Mouse (Mus musculus) urinary bladder, postnatal 25 days (tissue): ENCODE results near the gene Celsr1.

Source experiments
- DNase-seq: peaks from one replicate; pipeline ENCODE4 v3.0.0; 2022; ENCODE audit warnings: low spot score

Gene Celsr1

DNA sequence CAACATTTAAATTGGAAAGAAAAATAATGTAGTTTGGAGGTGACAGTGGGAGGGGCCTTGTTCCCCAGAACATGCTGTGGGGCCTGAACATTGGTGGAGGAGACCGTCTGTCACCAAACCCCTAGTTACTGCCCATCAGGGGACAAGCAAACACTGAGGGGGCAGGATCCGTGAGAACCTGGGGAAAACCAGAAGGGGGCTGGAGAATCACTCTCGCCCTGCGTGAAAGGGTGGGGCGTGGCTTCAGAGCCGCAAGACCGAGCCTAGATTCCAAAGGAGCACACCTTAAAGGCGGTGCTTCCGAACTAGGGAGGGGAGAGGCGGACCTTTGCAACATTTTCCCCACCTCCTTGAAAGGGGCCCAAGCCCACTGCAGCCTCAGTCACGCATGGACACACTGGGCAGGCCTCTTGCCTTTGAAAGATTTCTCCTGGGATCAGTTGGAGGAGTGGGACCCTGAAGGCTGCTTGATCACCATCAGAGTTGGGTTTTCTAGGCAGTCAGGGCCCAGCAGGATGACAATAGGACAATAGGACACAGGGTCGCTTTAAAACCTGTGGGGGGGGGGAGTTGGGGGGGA, 1.3 kb upstream of the Celsr1 start:
- DNase-seq: no peak

DNA sequence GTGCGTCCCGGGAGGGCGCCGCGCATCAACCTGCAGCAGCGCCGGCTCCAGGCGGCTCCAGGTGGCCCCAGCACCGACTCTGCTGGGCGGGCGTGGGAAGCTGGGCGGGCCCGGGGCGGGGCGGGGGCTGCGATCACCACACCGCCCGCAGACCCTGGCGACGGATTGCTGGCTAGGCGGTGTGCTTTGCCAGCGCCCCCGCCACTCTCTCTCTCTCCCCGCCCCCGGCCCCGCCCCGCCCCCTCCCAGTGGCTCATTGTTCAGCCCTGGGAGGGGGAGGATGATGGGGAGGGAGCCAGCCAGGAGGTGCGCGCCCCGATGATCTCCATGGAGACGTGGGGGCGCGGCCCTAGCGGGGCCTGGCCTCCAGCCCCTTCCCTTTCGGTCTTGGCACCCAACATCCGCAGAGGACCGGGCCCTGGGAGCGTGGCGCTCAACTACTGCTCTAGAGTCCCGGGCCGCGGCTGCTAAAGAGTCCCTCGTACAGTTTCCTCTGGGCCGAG, 495 bp upstream of the Celsr1 start:
- no peak for DNase-seq

DNA sequence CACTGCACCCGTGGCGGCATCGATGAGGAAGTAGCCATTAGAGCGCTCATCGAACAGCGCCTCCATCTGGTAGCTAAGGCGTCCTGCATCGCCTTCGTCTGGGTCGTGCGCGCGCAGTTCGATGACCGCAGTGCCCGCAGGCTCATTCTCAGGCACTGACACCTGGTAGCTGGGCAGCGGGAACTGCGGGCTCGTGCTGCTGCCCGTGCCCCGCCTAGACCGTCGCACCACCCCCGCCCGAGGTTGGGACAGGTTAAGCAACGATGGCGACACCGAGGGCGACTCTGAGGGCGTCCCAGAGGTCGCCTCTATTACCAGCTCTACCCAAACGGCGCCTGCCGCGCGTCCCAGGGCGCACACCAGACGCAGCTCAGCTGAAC, 776 bp downstream of the Celsr1 start:
- no peak for DNase-seq

DNA sequence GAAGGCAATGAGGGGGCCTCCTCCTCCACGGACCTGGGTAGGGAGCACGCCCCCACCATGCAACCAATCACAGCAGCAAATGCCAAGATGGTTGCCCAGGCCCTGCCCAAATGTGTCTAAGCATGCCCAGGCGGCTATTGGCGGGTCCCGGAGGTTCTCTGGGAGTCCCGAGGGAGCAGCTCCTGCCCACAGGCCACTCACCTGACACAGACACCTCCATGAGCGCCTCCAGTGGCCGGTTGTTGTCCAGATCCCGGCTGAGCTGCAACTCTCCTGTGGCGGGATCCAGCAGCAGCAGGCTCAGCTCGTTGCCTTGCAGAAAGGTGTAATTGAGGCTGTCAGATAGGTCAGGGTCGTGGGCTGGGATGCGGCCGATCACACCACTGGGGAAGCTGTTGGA, 3.6 kb downstream of the Celsr1 start:
- DNase-seq: no peak

DNA sequence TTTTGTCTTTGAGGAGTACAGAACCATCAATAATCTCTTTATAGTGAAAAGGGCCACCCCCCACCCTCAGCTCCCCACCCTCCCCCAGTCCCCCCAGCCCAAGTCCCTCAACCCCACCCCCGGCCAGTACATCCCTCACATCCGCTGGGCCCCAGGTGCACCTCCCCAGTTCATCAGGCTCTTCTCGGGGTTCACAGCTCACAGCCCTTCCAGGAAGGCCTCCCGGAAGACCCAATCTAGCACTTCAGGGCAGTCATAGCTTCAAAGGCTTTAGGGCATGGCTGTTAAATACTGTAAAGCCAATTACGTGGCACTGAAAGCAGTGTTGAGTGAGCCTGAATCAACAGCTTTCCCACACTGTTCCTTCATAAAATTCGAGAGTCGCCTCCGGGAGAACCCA, 5.7 kb downstream of the Celsr1 start:
- DNase-seq: no peak

DNA sequence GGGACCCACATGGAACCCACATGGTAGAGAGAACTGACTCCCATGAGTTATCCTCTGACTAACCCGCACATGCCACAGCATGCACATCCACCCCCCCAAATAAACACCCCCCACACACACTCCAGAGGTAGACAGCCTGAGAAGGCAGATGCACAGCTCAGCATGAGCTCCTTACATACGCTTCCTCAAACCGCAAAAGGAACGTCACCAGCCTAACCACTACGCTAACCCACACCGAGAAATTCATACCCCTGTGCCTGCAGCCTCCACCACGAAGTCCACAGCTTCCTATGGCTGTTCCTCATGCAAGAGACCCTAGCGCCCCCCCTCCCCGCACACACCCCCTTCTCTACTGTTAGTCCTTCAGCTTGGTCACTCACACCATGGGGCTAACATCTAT, 11.6 kb downstream of the Celsr1 start:
- no peak for DNase-seq

DNA sequence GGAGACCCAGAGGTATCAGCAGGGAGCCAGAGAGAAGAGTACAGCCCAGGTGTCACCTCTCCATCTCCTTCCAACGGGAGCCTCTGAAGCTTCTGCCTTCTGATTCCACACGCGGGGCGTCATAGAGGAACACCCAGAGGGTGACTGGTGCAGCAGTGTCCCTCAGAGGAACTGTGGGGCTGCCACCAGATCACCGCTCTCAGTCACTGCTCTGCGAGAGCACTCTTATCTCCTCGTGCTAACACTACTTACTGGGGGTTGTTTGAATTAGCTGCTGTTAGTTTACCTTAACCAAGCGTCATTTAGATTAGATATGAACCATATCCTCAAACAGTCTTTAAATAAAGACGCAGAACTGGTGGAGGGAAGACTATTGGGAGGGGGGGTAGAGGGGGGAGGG, 12.3 kb downstream of the Celsr1 start:
- DNase-seq: no peak

DNA sequence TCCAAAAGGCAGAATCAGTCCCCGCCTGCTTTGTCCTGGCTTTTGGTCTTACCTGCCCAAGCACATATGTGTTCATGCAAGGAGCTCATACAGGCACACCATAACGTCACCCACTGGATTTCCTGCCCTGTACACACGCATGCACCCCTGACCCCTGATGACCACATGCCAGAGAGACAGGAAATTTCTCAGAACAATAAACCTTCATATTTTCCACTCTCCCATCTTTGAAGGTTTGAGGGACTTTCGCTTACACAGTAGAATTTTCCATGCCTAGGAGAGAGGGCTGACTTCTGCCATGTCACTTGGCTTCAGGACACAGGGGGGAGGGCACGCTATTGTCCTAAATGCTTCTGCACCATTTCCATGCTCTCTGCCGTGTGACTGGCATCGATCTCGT, 13.6 kb downstream of the Celsr1 start:
- DNase-seq: no peak

DNA sequence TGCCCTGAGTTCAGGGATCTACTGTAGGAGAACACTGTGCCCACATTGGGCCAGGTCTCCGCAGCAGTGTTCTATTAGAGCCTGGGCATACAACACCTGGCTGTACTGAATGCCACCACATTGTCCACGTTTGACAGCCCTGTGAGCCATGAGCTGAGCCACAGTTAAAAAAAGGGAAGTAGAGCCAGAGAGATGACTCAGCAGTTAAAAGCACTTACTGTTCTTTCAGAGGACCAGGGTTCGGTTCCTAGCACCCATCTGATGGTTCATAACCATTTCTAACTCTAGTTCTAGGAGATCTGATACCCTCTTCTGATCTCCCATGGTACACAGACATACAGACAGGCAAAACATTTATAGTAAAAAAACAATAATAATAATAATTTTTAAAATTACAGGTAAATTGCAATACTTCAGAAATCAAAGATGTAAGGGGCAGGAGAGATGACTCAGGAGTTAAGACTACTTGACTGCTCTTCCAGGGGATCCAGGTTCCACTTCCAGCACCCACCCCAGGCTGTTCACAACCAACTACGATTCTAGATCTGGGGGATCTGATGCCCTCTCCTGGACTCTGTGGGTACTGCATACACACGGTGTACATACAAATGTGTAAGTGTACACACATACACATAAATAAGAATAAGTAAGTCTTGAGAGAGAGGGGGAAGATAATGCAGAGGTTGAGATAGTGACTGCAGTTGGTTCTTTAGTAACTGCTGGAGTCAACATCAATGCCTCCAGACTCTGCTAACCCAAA, 14.6 kb downstream of the Celsr1 start:
- no peak for DNase-seq

DNA sequence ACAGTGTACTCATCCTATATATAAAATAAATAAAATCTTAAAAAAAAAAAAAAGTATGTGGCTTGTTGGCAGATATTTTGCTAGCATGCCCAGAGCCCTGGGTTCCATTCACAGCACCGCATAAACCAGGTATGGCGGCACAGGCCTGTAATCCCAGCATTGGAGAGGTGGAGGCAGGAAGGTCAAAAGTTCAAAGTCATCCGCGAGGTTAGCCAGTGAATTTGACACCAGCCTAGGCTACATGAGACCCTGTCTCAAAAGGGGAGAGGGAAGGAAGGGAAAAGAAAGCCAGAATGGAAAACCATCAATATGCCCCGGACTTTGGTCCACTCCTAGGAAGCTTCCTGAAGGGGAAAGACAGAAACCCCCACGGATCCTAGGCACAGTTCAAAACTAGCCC, 16.2 kb downstream of the Celsr1 start:
- no peak for DNase-seq

DNA sequence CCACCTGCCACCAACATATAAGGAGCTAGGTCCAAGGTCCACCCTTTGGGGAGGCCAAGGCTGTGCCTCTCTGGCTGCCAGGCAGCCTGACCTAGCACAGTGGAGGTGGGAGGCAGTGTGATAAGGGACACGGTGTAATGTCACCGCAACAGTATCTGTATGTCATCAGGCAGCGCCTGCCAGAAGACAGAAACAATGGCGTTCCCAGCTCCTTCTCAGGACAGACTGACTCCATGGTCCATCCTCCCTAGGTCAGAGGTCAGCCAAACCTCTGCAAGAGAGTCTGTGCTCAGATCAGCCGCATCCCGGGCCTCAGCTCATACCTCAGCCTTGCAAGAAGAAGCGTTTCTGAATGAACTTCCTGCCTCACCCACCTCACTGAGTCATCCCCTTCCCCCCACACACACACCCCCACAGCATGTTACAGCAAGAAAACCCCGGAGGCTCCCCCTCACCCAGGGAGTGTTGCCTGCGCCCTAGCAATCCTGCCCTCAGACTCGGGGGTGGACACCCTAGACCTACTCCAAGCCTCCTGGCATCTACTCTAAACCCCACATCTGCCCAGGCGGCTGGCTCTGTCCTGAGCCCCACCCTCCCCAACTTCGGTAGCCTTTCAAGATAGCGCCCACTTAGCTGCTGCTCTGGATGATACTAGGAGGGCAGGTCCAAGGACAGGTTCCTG, 17.6 kb downstream of the Celsr1 start:
- DNase-seq: no peak

DNA sequence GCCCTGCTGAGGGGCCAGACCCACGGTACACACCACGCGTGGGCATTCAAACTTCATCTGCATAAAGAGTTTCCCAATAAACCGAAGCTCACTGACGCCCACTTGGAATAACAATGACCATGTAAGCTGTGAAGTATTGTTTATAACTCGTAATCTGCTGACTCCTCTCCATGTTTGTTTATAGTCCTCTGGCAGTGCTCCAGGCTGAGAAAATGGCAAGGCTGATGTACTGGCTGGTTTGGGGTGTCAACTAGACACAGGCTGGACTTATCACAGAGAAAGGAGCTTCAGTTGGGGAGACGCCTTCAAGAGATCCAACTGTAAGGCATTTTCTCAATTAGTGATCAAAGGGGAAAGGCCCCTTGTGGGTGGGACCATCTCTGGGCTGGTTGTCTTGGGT, 18.6 kb downstream of the Celsr1 start:
- DNase-seq: no peak

DNA sequence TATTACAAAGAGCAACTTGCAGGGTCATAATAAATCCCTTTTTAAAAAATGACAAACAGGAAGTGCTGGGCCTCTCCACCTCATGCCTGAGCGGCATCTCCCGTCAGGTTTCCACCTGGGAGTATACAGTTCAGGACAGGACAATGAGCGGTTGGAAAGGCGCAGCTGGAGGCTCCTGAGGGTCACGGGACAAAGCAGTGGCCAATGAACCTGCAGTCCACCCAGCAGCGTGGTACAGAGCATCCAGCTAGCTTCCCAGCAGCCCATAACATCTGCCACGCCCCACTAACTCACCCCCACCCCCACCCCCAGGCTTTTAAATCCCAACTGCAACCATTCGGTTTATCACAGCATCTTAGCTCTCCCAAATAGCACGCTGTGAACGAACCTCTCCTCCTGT, 19.9 kb downstream of the Celsr1 start:
- DNase-seq: no peak

DNA sequence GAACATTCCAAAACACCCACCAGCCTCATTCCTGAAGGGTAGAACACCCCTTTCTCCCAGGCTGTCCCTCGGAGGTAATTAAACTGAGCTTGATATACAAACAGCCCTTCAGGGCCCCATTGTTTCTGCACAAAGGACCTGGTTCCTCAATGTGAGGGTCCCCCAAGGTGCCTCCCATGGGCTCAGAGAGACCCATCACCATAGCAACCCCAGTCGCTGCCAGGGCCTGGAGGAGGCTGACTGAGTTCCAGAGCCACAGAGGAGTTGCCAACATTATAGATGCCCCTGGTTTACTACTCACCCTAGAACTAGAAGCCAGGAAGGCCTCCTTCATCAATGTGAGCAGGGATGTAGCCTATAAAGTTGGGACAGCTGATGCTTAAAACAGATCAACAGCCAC, 20.4 kb downstream of the Celsr1 start:
- DNase-seq: no peak

DNA sequence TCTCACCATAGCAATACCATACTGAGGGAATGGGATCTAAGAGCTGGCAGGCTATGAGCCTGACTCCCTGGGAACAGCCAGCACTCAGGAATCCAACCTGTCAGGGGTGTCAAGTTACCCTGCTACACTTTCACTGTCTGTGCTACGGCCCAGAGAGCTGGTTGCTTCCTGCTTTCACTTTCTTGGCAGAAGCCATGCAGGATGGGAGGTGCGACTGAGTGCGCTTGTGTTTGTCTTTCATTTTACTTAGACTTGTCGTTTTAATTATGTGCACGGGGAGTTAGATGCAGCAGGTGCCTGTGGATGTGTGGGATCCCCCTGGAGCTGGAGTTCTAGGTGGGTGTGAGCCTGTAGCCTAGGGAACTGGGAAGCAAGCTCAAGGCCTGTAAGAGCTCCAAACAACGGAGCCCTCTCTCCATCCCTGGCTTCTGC, 25.9 kb downstream of the Celsr1 start:
- DNase-seq: no peak

DNA sequence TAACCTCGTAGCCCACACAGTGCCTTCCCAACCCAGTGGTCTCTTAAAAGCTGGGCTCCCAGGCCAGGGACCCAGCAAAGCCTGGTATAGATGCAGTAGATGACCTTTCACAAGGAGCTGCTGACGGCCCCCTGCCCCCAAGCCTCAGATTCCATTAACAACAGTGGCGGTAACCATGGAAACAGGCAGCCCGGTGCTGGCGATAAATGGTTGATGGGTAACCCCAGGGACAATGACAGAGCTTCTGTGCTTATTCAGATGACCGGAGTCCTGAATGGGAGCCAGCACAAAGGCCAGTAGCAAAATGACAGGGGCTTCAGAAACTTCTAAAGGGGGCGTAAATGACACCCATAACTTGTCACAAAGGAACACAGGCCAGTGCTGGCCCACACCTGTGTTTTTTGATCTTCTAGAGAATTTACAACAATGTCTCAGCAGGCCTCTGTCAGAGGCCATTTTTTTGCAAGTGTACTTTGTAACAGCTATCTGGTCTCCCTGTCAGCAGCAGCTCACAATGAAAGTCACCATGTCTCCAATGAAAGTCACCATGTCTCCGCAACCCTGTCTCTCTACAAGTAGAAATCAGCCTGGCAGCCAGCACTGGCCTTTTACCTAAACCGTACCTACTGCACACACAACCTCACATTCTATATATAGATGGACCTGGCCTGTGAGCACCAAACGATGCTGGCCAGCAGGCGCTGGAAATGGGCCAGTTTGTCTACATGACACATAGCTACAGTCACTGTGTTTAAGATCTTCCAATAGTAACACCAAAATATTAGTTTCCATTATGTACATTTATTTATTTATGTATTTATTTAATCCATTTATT, 27.7 kb downstream of the Celsr1 start:
- DNase-seq: no peak

DNA sequence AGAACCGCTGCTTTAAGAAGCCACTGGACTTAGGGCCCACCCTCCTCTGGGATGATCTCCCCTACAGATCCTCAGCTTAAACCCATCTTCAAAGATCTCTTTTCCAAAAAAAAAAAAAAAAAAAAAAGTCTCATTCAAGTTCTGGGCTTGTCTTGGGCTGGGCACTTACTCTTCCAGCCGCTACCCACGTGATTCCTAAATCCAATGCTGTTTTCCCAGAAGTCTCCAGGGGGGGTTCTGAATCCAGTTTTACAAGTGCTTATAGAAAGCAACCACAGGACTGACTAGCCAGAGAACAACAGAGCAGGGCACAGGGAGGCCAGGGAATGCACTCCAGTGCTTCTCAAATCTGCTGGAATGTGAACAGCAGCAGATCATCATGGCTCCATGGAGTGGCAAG, 29.5 kb downstream of the Celsr1 start:
- DNase-seq: no peak

DNA sequence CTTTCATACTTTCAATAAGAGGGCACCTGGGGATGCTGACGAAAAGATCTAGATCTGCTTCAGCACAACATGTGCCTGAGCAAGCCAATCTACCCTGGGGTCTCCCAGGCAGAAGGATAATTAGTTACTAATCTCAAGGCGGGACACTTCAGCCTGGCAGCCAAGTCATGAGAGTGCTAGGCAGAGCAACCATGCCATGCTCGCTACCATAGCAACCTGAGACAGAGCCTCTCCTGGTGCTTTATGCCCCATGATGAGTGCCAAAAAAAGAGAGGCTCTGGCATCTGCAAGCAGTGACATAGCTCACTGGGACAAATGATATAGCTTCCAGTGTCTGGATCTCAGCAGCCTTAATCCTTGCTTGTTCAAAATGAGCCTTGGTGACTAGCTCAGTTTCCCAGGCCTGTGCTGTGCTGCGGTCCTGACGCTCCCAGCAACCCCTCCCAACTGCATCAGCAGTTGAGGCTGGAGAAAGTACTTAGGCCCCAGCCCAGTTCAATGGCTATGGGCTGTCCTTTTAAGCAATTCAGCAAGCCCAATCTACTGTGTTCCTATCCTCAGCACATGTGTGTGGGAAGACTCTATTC, 32.8 kb downstream of the Celsr1 start:
- no peak for DNase-seq

DNA sequence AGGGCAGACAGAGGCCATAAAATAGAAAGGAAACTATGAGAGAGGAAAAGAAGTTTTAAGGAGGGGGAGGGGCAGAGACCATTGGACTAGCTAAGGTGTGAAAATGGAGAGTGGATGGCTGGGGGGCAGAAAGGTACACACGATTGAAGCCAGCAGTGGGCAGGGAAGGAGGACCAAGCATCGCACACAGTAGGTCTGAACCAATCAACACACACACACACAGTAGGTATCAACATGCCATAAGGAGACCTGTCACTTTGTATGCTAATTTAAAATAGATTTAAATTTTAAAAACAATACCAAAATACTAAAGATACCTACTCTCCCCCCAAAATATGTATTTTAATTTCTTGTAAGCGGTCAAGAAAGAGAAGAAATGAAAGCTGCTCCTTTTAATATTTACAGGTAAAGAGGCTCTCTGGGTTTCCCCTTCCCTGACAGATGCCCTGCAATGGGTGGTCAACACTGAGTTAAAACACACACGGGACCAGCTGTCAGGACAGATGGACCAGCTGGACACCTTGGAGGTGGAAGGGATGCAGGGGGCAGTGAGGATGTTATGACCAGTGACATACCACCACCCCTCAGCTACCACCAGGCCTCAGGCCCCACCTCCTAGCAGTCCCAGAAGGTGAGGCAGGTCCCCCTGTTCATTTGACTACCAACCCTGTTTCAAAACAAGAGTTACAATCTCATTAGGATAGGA, 34.9 kb downstream of the Celsr1 start:
- no peak for DNase-seq

DNA sequence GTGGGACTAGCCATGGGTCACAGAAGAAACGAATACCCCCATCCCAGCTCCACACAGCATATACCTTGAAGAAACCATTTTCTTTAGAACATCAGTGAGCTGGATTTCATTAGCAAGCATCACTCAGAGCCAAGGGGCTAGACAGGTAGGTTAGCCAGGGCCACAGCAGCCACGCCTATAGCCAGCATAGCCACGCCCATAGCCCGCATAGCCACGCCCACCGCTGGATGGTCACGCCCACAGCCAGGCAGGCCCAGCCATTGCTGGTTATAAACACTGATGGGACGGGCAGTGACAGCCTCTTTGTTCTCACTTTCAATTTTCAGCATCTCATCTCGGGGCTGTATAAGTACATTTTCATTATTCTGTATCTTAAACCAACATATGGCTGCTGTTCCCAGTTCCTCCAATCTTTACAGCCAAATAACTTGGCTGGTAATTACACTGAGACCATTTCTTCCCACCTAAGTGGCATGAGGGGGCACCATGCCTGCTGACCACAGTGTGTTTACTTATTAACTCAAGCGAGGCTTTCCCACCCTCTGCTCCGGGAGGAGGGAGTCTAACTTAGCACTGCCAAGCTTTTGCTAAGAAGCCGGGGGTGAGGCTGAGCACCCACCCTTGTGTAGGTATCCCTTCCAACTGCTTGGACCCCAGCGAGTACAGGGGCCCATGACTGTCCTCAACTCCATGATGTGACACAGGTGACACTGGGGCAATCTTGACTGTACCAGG, 37.4 kb downstream of the Celsr1 start:
- no peak for DNase-seq
